Mouse (Mus musculus): ENCODE measurements around the gene Zfp628.
"Not testable (repeated sequence)": the region's sequence is repeated elsewhere in the genome, so short reads cannot be mapped to it uniquely, and the experiment has no call there.

Zfp628 gene

GRCm38 (mm10) chr7:4915007-4915665 is at the start of gene Zfp628:
TSS of gene Zfp628 (plus strand) at chr7:4915217.
- peak; percentile 92 for DNase-seq (ENCODE audit: low spot score)

GRCm38 (mm10) chr7:4865579-4866493 is 49.2 kb upstream of the Zfp628 start:
- DNase-seq (ENCODE audit: low spot score) = peak; percentile 92

DNA sequence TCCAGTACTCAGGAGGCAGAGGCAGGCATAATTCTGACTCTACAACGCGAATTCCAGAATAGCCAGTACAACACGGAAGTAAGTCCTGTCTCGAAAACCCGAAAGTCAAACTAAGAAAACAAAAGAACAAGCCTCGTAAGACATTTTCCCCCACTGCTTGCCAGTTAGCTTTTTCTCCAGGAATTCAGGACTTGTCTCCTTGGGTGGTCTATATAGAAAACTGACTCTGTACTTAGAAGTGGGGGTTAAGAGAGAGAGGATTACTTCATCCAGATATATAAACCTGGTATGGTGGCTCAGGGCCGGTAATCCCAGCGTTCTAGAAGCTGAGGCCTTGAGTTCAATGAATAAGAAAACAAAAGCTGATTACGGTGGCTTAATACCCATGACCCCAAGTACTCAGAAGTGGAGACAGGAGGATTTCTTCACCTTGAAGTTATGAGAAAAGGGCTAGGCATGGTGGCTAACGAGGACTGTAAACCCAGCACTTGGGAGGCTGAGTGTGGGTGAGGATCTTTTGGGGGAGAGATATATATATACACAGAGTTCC is 48.3 kb upstream of the Zfp628 start:
- no peak for DNase-seq (ENCODE audit: low spot score)

DNA sequence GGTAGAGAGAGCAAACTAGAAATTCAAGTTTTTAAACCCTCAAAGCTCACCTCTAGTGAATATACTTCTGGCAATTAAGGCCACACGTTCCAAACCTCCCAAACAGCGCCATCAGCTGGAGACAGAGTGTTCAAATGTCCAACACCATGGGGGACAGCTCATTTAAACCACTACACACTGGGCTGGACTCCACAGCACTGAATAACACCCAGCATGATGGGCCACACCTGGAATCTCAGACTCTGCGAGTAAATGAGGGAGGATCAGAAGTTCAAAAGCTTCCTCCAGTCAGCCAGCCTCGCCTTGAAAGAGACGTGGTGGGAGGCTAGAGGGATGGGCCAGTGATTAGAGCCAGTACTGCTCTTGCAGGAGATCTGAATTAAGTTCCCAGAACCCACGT is 44.9 kb upstream of the Zfp628 start, which contains the start of gene Isoc2b:
TSS of gene Isoc2b (minus strand) at position 126 of the 400 bp plus-strand sequence.
- DNase-seq (ENCODE audit: low spot score) = no peak

GRCm38 (mm10) chr7:4876753-4877221 is 38.2 kb upstream of the Zfp628 start, which contains the start of gene Isoc2a:
TSS of gene Isoc2a (plus strand) at chr7:4877153.
- peak; percentile 77 for DNase-seq (ENCODE audit: low spot score)

GRCm38 (mm10) chr7:4877226-4877625 is 37.8 kb upstream of the Zfp628 start:
- DNase-seq (ENCODE audit: low spot score) = no peak

DNA sequence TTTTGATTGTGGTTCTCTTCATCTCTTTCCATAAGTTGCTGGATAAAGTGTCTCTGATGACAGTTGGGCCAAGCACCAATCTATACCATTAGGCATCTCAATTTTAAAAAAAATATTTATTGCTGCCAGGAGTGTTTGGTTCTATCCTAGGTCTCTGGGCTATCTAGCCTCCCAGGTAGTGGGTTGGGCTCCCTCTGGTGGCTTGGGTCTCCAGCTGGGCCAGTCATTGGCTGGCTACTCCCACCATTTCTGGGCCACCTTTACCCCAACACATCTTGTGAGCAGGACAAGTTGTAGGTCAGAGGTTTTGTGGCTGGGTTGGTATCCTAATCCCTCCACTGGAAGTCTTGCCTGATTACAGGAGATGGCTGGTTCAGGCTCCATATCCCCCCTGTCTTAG is 36.8 kb upstream of the Zfp628 start:
- peak; percentile 18 for DNase-seq (ENCODE audit: low spot score)

DNA sequence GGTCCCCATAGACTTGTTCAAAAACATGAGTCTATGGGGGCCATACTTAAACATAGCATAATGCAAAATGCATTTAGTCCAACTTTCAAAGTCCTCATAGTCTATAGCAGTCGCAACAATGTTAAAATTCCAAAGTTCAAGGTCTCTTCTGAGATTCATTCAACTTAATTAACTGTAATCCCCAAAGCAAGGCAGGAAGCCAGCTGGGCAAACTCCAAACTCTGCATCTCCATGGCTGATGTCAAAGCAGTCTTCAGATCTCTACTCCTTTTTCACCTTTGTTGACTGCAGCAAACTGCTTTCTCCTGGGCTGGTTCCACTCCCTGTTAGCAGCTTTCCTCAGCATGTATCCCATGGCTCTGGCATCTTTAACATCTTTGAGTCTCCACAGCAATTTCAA is 36.0 kb upstream of the Zfp628 start:
- not testable (repeated sequence) for DNase-seq (ENCODE audit: low spot score)

- DNase-seq (ENCODE audit: low spot score) = no peak
Measured at GRCm38 (mm10) chr7:4886680-4887079, 28.3 kb upstream of the Zfp628 start.

GRCm38 (mm10) chr7:4895186-4895585 is 19.8 kb upstream of the Zfp628 start:
- DNase-seq (ENCODE audit: low spot score) = no peak

- no peak for DNase-seq (ENCODE audit: low spot score)
Measured at GRCm38 (mm10) chr7:4898851-4899648, 16.0 kb upstream of the Zfp628 start.

- no peak for DNase-seq (ENCODE audit: low spot score)
Measured at GRCm38 (mm10) chr7:4899649-4900522, 15.1 kb upstream of the Zfp628 start.

- no peak for DNase-seq (ENCODE audit: low spot score)
Measured at GRCm38 (mm10) chr7:4900523-4900851, 14.5 kb upstream of the Zfp628 start.

DNA sequence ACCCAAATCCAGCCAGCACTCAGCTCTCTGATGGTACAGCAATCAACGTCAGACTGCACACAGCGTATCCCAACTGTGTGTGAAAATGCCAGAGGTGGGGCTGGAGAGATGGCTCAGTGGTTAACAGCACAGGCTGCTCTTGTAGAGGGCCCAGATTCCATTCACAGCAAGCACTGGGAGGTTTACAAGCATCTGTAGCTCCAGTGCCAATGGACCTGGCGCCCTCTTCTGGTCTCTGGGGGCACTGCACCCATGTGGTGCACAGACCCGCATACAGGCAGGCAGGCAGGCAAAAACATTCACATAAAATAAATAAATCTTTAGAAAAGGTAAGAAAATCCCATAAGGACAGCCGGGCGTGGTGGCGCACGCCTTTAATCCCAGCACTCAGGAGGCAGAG is 13.8 kb upstream of the Zfp628 start:
- no peak for DNase-seq (ENCODE audit: low spot score)

- no peak for DNase-seq (ENCODE audit: low spot score)
Measured at GRCm38 (mm10) chr7:4902404-4902803, 12.6 kb upstream of the Zfp628 start.

DNA sequence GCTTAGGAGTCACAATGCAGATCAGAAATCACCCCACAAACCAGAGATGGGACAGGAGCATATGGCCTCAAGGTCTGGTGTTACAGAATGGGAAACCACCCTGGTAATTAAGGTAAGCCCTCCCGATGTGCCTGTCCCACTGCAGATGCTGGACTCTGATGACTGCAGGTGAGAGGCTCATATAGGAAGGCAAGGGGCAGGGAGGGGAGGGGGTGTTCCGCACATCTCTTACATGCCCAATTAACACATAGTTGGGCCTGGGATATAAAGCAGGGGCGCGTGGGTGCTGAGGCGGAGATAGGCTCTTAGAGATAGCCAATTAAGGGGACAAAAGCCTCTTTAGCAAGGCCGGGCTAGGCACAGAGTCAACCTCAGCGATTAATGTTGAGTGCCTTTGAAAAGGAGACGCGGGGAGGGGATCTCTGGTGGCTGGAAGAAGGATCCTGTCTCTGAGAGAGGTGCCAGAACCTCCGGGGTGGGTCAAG is 8.5 kb upstream of the Zfp628 start, which contains the start of gene Gm36210:
TSS of gene Gm36210 (minus strand) at position 51 of the 485 bp plus-strand sequence.
- no peak for DNase-seq (ENCODE audit: low spot score)

DNA sequence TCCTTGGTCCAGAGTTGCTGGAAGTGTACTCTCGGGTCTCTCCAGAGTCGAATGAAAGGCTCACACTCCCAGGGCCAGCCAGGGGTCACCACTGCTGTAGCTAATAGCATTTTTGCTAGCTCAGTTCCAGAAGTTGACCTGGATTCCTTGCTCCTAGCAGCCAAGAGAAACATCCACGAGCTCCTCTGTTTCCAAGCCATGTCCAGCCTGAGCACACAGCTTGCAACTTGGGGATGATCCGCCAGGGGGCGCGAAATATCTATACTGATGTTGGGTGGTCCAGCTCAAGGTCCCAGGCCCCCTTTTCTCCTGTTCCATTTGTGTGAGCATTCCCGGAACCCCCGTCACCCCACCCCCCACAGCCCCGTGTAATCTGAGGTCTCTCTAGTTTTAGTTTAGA is 3.5 kb upstream of the Zfp628 start:
- DNase-seq (ENCODE audit: low spot score) = peak; percentile 57

- no peak for DNase-seq (ENCODE audit: low spot score)
Measured at GRCm38 (mm10) chr7:4912248-4912647, 2.8 kb upstream of the Zfp628 start.

- DNase-seq (ENCODE audit: low spot score) = no peak
Measured at GRCm38 (mm10) chr7:4915669-4916416, 826 bp downstream of the Zfp628 start.

DNA sequence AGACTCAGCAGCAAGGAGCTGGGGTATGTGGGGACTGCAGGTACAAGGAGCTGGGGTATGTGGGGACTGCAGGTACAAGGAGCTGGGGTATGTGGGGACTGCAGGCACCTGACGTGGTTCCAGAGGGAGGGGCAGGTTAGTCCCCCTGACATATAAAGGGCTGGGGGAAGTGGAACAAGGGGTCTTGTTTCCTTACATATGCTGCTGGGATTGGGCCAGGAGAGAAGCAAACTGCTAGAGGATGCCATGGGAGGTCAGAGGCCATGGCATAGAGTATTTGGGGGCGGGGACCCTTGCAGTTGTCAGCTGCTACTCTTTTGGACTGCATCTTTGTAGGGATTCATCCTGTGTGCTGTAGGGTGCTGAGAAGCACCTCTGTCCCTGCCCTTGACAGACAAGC is 2.5 kb downstream of the Zfp628 start:
- DNase-seq (ENCODE audit: low spot score) = no peak
